Mouse (Mus musculus): Measurements from ENCODE around the gene Gm10681.
"Not testable (repeated sequence)": the region's sequence is repeated elsewhere in the genome, so short reads cannot be mapped to it uniquely, and the experiment has no call there.

Gene Gm10681

GRCm38 (mm10) chr3:98507229-98507628 lies 81.4 kb downstream of the Gm10681 start:
- not testable (repeated sequence) for DNase-seq

All from cerebellum, postnatal 25 days (tissue).